Mouse (Mus musculus) small intestine, adult 2 months (tissue): ENCODE results near the gene Vmn2r36. TPM values are rescaled to one million over a fixed set of nuclear protein-coding genes. Genes with fewer than 3 reads are reported as not detected.
"Not testable (repeated sequence)": the region's sequence is repeated elsewhere in the genome, so short reads cannot be mapped to it uniquely, and the experiment has no call there.

ENCODE experiments used
- H3K27ac ChIP-seq: fragments of 200-500 bp; 2 replicates; pipeline ENCODE4 v1.5.1; 2012; ENCODE audit warnings: low read depth, low read length, control low read depth, inconsistent platforms; ENCODE audit not compliant: insufficient read depth
- H3K27me3 ChIP-seq: fragments of 200-500 bp; 2 replicates; pipeline ENCODE4 v1.6.1; 2012; ENCODE audit warnings: mild to moderate bottlenecking, moderate library complexity, low read length, inconsistent platforms; ENCODE audit not compliant: control insufficient read depth, insufficient read depth
- H3K36me3 ChIP-seq: fragments of 200-500 bp; 2 replicates; pipeline ENCODE4 v1.6.1; 2012; ENCODE audit warnings: mild to moderate bottlenecking, low read length, control low read depth, inconsistent platforms; ENCODE audit not compliant: control insufficient read depth, insufficient read depth
- H3K4me1 ChIP-seq: fragments of 200-500 bp; 2 replicates; pipeline ENCODE4 v1.6.1; 2012; ENCODE audit warnings: low read length, inconsistent platforms, mixed read lengths; ENCODE audit not compliant: control insufficient read depth, insufficient read depth, insufficient read length
- H3K4me3 ChIP-seq: fragments of 200-500 bp; 2 replicates; pipeline ENCODE4 v1.5.1; 2012; ENCODE audit warnings: low read depth, mild to moderate bottlenecking, control low read depth, inconsistent platforms, low read length, moderate library complexity
- WGBS: fragments of 180-500 bp; shearing (Covaris S2); methylation state at CpG from one replicate; pipeline ENCODE4 v1.1.7; 2018; 5-methylcytosine and 5-hydroxymethylcytosine counted together
- polyA plus RNA-seq: library from polyadenylated mRNA; depleted of rRNA; stranded (reverse); fragments of >200 nt; gene quantifications from 2 replicates; pipeline ENCODE4 v1.2.3, GENCODE M21; 2012; rRNA removed

The Vmn2r36 gene
- not detected in 2 replicates for polyA plus RNA-seq

DNA sequence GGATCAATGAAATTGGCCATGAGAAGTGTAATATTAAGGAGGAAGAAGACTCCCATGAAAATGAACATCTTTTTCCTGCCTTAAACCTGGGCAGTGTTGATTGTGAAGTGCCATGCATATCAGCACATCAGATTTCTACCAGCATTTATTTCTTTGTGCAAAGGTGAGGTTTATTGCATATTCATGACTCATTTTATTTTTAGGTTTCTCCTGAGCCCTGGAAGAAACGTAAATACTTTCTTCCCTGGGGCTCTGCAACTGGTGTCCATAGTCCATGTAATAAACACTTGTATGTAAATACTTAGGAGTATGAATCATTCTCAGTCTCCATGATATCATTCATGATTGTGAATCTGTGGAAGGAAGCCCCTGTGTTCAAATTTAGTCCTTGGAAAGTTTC is at the start of gene Vmn2r36:
Vmn2r36 (minus strand) TSS at position 101 of the 400 bp plus-strand sequence.
- not testable (repeated sequence) for H3K4me3 ChIP-seq, H3K4me1 ChIP-seq, H3K36me3 ChIP-seq, H3K27ac ChIP-seq, H3K27me3 ChIP-seq
- WGBS = no CpG with 5 or more reads among the region's 1 CpGs

Other genes with a start within 250 kb of the Vmn2r36 start
- not detected in 2 replicates for gene Vmn2r34, start 213.0 kb downstream of the Vmn2r36 start, polyA plus RNA-seq
- gene Vmn2r35, start 82.6 kb downstream of the Vmn2r36 start, polyA plus RNA-seq = not detected in 2 replicates